Mouse (Mus musculus) right cerebral cortex, postnatal 4 days (tissue): ENCODE data around the gene Neurl2.
"Not testable (repeated sequence)": the region's sequence is repeated elsewhere in the genome, so short reads cannot be mapped to it uniquely, and the experiment has no call there.

Source experiments
- DNase-seq: peaks from one replicate; pipeline ENCODE4 v3.0.0-alpha.2; 2022

Gene Neurl2

GRCm38 (mm10) chr2:164857842-164858553 lies 24.7 kb upstream of the Neurl2 start:
- no peak for DNase-seq

GRCm38 (mm10) chr2:164857101-164857821 lies 24.0 kb upstream of the Neurl2 start, which contains the start of gene Pltp:
Gene Pltp, minus strand, starts transcription at chr2:164857711.
- DNase-seq: peak; percentile 56

- DNase-seq: no peak
Measured at GRCm38 (mm10) chr2:164856309-164857100, 23.2 kb upstream of the Neurl2 start.

- DNase-seq: not testable (repeated sequence)
Measured at GRCm38 (mm10) chr2:164855572-164855971, 22.3 kb upstream of the Neurl2 start.

- DNase-seq: no peak
Measured at GRCm38 (mm10) chr2:164850061-164850460, 16.8 kb upstream of the Neurl2 start.

- no peak for DNase-seq
Measured at GRCm38 (mm10) chr2:164845782-164846181, 12.5 kb upstream of the Neurl2 start.

GRCm38 (mm10) chr2:164835164-164835563 lies 1.9 kb upstream of the Neurl2 start:
- no peak for DNase-seq

GRCm38 (mm10) chr2:164834531-164834930 lies 1.3 kb upstream of the Neurl2 start:
- no peak for DNase-seq

- peak; percentile 76 for DNase-seq
Measured at GRCm38 (mm10) chr2:164832748-164833301, 431 bp downstream of the Neurl2 start, which contains the start of gene Ctsa. Gene Ctsa, plus strand, starts transcription at chr2:164832873.

- DNase-seq: no peak
Measured at GRCm38 (mm10) chr2:164832032-164832747, 1.1 kb downstream of the Neurl2 start.

GRCm38 (mm10) chr2:164831029-164831428 lies 2.2 kb downstream of the Neurl2 start:
- DNase-seq: no peak

GRCm38 (mm10) chr2:164829090-164829489 lies 4.2 kb downstream of the Neurl2 start:
- DNase-seq: no peak

- DNase-seq: no peak
Measured at GRCm38 (mm10) chr2:164828437-164828836, 4.8 kb downstream of the Neurl2 start, which contains the start of gene Spata25. Gene Spata25, minus strand, starts transcription at chr2:164828537.

GRCm38 (mm10) chr2:164827146-164827850 lies 6.0 kb downstream of the Neurl2 start:
- DNase-seq: no peak

- DNase-seq: no peak
Measured at GRCm38 (mm10) chr2:164825521-164825920, 7.7 kb downstream of the Neurl2 start.

GRCm38 (mm10) chr2:164823969-164824368 lies 9.3 kb downstream of the Neurl2 start:
- DNase-seq: no peak

GRCm38 (mm10) chr2:164823181-164823585 lies 10.1 kb downstream of the Neurl2 start:
- no peak for DNase-seq

GRCm38 (mm10) chr2:164822636-164823165 lies 10.6 kb downstream of the Neurl2 start, which contains the start of gene Zswim1:
Gene Zswim1, plus strand, starts transcription at chr2:164822686.
- peak; percentile 100 for DNase-seq

GRCm38 (mm10) chr2:164821060-164821459 lies 12.2 kb downstream of the Neurl2 start:
- no peak for DNase-seq

- DNase-seq: no peak
Measured at GRCm38 (mm10) chr2:164817703-164818102, 15.6 kb downstream of the Neurl2 start.

- DNase-seq: no peak
Measured at GRCm38 (mm10) chr2:164817206-164817605, 16.1 kb downstream of the Neurl2 start.
